Mouse (Mus musculus) kidney, postnatal 14 days (tissue): Measurements from ENCODE around the gene Clec2d.
"Not testable (repeated sequence)": the region's sequence is repeated elsewhere in the genome, so short reads cannot be mapped to it uniquely, and the experiment has no call there.

Experiments
- DNase-seq: peaks from one replicate; pipeline ENCODE4 v3.0.0; 2022; ENCODE audit warnings: mixed read lengths

Clec2d gene

DNA sequence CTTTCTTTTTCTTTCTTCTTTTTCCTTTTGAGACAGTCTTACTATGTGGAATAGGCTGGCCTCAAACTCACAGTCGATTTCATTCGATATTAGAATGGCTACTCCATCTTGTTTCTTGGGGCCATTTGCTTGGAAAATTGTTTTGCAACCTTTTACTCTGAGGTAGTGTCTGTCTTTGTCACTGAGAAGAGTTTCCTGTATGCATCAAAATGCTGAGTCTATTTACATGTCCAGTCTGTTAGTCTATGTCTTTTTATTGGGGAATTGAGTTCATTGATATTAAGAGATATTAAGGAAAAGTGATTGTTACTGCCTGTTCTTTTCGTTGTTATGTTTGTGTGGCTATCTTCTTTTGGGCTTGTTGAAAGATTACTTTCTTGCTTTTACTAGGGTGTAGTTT is 7.4 kb downstream of the Clec2d start:
- DNase-seq, result not testable (repeated sequence)

DNA sequence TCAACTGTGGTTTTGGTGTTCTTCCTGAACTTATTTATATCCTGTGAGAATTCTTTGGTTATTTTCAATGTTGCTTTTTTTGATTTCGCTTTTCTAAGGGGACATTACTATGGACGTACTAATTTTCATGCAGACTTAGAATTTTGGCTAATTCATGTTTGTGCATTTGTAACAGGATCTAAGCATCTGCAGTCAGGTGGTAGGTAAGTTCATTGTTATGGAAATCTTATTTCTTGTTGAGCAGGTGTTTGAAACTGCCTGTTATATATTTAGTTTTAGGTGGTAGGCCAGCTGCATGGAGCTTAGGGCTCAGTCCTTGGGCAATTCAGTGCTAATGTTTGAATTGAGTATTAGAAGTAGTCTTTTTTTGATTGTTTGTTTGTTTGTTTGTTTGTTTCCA is 13.0 kb downstream of the Clec2d start:
- DNase-seq, result no peak

DNA sequence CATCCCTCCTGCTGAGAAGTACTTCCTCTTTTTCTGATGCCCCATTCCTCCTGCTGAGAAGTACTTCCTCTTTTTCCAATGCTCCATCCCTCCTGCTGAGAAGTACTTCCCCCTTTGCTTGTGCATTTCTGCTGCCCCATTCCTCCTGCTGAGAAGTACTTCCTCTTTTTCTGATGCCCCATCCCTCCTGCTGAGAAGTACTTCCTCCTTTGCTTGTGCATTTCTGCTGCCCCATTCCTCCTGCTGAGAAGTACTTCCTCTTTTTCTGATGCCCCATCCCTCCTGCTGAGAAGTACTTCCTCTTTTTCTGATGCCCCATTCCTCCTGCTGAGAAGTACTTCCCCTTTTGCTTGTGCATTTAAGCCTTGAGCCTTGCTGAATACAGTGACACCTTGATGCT is 19.7 kb downstream of the Clec2d start:
- DNase-seq, result not testable (repeated sequence)

DNA sequence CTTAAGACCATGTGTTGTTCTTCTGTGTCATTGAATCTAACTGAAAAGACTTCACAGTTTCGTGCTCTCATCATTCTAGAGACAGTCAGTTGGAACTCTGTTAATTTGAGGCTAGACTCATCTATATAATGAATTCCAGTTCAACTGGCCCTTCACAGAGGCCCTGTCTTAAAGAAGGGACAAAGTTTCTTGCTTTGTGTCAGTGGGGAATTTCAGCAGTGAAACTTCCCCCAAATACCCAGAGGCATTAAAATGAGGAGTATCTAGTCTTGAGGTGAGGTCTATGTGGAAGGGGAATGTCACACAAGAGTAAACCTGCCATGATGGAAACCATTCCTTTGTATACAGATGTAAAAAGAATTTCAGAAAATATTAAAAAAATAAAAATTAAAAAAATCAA is 21.9 kb downstream of the Clec2d start:
- no peak for DNase-seq

DNA sequence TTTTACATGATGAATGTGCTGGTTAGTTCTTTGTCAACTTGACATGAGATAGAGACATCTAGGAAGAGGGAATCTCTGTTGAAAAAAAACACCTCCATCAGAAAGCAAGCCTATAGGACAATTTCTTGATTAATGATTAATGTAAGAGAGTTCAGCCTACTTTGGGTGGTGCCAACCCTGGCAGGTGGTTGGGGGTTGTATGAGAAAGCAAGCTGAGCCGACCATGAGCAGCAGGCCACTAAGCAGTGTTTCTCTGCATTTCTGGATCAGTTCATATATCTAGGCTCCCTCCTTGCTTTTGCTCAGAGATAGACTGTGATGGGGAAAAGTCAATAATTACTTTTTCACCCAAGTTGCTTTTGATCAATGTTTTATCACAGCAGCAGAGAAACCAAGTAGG is 23.9 kb downstream of the Clec2d start:
- no peak for DNase-seq

DNA sequence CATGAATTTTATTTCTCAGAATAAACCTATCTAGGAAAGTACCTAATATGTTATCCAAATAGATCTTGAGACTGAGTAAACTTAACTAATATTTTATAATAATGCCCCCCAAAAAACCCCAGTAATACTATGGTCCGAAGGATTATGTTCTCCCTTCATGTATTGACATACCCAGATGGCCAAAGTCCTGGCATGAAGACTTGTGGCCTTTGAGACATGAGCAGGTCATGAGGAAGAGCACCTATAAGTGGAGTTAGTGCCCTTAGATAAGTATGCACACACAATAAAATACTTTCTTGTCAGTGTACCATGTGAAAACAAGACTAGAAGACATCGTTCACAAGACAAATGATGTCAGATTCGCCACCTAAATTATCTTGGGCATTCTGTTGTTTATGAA is 24.4 kb downstream of the Clec2d start:
- DNase-seq, result no peak

DNA sequence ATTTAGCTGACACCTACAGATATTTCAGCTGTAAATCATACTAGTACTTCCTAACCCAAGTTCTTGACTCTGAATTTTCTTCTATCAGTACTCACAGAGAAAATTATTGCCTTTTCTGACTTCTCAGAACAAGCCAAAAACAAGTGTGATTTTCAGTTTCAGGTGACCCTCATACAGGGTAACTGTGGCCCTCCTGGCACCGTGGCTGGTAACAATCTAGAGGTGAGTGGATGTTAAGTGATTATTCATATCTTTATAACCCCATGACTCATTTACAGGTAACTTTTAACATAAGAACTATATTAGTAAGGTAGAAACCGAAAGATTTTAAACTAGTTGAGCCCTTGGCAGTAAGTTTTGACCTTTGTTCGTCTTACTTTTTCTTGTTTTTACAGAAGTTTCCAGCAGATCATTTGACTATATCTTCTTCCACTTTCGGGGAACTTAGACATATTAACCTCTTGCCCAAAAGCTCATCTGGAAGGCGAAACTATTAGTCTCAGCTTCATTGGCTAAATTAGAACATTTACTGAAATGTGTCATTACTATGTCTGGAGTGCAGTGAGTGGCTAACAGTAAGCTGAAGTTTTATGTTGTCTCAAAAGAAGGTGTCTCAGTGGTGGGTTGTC is 28.6 kb downstream of the Clec2d start:
- no peak for DNase-seq

DNA sequence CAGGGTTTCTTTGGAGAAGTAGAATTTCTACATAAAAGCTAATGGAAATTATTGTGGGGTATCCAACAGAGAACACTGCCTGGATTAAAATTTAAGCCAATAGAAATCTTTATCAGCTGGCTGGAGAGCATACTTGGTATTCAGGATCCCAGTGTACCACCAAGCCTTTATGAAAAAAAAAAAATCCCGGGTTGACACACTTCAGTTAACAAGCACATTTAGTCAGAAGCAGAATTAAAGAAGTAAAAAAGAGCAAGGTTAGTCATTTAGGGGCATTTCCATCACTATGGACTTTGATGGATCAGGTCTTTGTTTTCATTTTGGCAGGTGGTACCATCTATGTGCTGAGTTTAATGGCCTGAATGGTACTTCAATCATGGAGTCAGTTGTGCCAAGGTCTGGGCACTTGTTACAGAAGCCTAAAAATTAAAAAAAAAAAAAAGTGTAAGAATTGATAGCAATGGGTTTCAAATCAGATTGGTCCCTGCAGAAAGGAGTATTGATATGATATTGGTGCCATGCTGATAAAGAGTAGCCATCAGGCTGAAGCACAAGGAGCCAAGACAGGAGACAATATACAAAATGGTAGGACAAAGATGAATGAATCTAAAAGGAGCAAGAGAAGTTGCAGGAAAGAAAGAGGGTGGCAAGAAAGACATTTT is 29.5 kb downstream of the Clec2d start:
- DNase-seq, result no peak

DNA sequence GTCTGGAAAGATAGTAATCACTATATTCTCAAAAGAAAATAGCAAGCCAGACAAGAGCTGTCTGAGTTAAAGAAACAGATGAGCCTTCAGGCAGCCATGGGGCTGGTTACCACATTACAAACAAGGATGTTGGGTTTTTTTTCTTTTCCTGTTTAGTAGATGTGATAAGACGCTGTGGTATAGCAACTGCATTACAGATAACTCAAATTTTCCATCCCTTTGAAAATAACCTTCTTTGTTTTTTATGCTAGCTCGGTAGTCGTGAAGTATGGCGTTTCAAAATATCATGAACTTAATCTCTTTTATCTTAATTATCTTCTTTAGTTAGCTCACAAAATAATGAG is 30.0 kb downstream of the Clec2d start:
- no peak for DNase-seq

DNA sequence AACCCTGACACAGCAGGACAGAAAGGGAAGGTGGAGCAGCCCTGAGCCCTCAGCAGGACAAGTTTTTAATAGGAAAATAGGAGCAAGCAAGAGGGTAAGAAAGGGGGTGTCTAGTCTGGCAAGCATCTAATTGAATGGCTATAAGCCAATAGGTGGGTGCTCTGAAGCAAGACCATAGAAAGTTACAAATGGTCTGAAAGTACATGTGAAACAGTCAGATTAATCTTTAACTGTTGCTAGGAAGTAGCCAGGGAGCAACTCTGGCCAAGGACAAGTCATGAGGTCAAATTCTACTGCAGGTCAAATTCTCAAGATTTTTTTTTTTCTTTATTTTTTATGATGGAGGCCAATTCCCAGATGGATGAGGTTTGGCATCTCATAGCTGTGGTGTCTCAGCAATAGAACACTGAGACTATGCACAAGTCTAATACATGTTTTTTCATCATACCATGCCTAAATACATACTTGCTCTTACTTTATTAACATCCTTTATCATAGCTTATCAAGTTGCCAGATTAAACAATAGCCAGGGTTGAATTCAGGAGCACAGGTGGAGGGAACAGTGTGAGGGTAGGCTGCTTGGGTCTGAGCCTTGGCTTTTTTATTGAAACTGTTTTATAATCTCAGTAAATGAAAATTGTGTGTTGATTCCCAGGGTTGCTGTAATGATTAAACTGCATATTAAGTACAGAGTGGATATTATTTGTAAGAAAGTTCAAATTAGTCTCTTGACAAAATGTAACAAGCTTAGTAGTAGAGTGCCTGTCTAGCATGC is 32.2 kb downstream of the Clec2d start:
- DNase-seq, result peak; percentile 86

DNA sequence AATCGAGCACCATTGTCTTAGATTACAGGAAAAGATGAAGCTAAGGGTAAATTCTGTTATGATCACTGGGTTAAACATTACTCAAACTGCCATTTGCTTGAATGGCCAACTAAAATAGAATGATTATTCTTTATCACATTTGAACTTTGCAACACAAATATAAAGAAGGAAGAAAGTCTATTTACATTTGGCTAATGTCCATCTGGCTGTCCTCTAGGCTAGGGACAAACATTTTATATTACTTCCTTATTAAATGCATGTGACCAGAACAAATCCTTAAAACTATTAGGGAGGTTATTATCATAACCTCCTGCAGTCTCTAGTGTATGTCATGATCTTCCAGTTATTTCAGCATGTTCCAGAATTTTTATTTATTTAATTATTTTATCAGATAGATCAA is 33.1 kb downstream of the Clec2d start:
- DNase-seq, result no peak

DNA sequence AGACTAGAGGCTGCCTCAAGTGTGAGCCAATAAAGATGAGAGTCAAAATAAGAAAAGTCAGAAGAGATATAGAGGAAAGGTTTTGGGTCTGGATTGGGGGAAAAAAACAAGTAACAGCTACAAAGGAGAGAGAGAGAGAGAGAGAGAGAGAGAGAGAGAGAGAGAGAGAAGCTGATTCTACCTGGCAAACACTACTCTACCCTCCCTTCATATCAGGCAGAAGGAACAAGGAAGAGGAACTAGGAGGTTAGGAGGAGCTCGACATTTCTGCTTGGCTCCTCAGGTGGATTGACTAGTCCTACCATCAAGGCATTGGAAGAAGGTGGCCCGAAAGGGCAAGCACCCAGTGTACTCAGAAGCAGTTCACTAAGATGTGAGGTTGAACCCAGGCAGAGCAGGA is 33.8 kb downstream of the Clec2d start:
- DNase-seq, result no peak

DNA sequence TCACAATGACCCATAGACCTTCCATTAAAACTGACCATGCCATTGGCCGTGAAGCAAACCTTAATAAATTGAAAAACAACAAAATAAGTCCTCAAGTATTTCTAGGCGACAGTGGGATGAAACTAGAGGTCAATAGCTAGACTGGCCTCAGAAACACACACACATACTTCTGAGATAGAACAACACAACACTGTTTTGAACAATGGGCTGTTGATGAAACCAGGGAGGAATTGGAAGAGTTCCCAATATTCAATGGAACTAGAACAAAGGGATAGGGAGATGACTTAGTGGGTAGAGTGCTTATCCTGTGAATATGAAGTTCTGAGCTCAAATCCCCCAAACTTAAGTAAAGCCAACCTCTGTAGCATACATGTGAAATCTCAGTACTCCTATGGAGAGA is 34.6 kb downstream of the Clec2d start:
- DNase-seq, result no peak

DNA sequence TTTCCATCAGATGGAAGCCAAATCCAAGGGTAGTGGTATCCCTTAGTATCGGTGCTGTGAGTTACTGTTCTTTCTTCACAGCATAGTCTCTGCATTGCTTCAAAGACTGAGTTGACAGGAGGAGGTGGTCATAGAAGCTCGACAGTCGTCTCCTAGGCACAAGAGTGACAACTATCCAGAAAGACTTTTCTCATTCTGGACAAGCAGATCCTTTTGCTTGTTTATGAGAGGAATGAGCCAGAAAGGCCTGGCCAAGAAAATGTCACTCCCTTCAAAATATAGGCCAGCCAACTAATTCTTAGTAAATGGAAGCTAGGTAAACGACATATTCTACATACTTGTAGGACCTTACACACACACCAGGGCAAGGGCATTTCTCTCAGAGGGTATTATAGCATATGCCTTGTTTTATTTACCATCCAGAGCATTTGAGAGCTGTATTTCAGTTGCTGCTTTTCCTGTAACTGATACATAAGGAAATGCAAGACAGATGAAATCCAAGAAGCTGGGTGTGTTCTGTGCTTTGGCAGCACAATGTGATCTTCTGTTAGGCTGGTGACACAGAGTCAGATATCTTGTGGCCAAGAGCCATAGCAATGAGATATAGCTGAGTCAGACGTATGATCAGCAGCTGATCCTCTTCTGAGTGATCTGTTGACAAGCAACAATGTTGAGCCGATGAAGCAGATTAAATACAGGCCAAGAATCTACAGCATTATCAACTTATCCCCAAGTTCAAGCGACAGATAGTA is 35.6 kb downstream of the Clec2d start:
- DNase-seq, result no peak

DNA sequence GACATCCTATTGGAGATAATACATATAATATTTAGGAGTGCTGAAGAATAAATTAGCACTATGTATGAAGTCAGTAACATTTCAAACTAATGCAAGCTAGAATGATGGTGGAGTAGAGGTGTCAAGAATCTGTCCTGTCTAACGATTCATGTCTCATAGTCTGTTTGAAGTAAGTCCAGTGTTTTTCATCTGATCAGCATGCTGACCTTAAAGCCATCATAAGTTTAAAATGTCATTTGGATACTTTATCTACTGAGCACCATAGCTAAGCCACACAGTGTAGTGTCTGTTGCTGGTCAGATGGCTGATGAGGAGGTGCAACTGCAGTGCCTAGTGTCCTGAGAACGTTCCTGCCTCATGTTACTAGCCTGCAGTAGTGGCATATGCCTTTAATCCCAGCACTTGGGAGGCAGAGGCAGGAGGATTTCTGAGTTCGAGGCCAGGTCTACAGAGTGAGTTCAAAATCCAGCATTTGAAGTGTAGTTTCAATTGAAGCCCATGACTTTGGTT is 36.4 kb downstream of the Clec2d start:
- no peak for DNase-seq

DNA sequence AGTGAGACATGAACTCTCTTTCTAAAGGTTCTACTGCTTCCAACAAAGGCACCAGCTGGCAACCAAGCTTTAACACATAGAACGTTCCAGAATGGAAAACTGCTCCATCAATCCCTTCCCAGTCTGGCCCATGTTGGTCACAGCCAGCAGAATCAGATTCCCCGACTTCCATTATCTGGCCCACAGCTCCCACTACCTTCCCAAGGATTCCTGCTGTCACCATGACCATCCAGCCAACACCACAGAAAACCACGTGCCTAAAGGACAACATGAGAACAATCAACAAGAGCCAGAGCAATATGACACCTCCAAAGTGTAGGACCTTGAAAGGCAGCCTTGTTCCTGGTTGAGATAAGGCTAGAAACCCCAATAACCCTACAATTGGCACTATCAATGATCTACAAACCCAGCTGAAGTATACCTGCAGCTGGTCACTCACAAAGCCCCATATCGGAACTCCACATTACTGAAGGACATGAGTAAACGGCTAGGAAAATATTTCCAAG is 37.8 kb downstream of the Clec2d start:
- no peak for DNase-seq

DNA sequence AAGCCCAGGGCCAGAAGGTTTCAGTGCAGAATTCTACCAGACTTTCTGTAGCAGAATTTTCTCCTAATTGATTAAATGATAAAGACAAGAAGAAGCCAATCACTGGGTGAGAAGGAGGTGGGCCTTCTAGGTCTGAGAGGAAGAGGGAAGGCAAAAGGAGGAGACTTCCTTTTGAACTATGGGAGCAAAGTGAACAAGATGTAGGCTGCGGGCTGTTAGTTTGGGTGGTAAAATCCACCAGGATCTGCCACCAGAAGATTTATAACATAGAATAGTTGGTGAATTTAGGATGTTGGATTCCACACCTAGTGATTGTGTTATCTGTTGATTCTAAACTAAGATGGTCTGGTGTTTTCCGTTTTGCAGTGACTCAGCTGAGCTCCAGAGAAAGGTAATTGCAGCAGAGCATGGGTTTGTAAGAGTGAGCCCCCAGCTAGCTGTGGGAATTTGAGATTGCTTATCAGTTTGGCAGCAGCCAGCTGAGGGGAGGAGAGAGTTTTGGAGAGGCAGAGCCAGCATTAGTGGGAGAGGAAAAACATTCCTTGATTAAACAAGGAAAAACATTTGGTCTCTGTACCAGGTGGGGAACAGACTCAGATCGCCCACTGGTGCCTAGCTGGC is 39.6 kb downstream of the Clec2d start:
- DNase-seq, result no peak

DNA sequence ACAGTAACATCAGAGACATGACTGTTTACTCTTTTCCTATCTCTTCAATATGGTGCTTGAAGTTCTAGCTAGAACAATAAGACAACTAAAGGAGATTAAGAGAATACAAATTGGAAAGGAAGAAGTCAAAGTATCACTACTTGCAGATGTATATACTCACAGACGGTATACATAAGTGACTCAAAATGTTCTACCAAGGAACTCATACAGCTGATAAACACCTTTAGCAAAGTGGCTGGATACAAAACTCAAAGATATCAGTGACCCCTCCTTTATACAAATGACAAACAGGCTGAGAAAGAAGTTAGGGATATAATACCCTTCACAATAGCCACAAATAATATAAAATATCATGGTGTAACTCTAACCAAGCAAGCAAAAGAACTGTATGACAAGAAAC is 40.6 kb downstream of the Clec2d start:
- no peak for DNase-seq

DNA sequence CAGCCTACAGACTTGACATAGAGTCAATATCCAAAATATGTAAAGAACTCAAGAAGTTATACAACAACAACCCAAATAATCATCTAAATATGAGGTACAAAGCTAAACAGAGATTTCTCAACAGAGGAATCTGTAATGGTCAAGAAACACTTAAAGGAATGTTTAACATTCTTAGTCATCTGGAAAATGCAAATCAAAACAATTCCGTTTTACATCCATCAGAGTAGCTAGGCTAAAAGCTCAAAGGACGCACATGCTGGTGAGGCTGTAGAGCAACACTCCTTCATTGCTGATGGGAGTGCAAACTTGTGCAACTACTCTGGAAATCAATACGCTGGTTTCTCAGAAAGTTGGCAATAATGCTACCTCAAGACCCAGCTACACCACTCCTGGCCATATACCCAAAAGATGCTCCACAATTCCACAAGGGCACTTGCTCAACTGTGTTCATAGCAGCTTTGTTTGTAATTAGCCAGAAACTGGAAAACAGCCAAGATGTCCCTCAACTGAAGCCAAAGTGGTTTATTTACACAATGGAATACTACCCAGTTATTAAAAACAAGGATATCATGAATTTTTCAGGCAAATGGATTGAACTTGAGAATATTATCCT is 41.9 kb downstream of the Clec2d start:
- DNase-seq, result no peak

DNA sequence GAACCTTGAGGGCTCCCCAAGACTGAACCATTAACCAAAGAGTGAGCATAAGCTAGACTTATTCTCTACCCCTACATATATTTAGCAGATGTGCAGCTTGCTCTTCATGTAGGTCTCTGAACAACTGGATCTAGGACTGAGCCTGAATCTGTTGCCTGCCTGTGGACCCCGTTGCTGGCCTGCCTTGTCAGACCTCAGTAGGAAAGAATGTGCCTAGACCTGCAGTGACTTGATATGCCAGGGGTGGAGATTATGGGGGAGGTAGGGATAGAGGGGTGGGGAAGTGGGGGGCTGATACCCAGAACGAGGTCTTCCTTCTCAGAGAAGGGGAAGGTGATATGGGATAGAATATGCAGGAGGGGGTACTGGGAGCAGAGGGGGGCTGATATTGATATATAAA is 43.2 kb downstream of the Clec2d start:
- DNase-seq, result no peak

DNA sequence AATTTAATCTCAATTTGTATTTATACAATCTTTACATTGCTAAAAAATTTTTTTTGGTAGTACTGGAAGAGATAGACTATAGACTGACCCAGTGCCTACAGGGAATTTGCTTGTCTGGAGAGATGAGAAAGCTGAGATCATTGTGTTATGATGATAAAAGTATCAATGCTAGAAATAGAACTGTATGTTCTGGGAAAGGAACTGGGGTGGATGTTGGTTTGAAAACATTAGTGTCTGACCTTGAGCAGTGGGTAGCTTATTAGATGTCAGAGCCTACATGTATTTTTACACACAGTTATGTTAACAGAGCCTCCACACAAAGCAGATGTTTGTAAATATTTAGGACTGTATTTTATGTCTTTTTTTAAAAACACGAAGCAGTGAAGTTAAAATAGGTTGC is 43.7 kb downstream of the Clec2d start:
- DNase-seq, result no peak

DNA sequence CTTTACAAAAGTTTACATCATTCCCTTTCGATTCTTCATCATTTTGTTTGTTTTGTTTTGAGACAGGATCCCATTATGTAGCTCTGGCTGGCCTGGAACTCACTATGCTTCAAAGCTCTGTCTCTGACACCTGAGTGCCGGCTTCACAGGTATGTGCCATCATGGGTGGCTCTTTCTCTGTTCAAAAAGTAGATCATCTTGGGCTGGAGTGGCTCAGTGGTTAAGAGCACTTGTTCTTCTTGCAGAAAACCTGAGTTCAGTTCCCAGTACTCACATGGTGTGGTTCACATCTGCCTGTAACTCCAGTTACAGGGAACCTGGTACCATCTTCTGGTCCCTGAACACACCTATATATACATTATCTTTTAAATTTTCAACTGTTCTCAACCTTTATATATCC is 44.7 kb downstream of the Clec2d start:
- DNase-seq, result no peak
